Mouse (Mus musculus) CH12.LX (cell line): ENCODE results near the gene Gm6583. TPM values are rescaled to one million over a fixed set of nuclear protein-coding genes. Genes with fewer than 3 reads are reported as not detected.

Experiments used
- DNase-seq: peaks from one replicate; pipeline ENCODE4 v3.0.0-alpha.2; 2013; ENCODE audit errors: extremely low read depth
- H3K27ac ChIP-seq: 2 replicates; pipeline ENCODE4 v1.5.1; 2012; ENCODE audit warnings: low read depth, mild to moderate bottlenecking, control low read depth, moderate library complexity; ENCODE audit not compliant: insufficient read depth
- H3K27me3 ChIP-seq: replicated peaks from 2 replicates; pipeline ENCODE3; 2012; ENCODE audit warnings: inconsistent platforms
- H3K36me3 ChIP-seq, 2 experiments: replicated peaks in 1 of 2; 2 replicates each; pipeline versions ENCODE3 to v1.6.1; 2012; ENCODE audit warnings: inconsistent platforms in 1 of 2, low read length in 1 of 2, mild to moderate bottlenecking in 1 of 2, mixed read lengths in 1 of 2, moderate library complexity in 1 of 2; ENCODE audit not compliant: control insufficient read depth in 1 of 2, insufficient read depth in 1 of 2
- H3K4me1 ChIP-seq, 2 experiments: 2 replicates each; pipeline ENCODE4 v1.6.1; 2012; ENCODE audit warnings: inconsistent platforms in 1 of 2, moderate library complexity in 1 of 2; ENCODE audit not compliant: insufficient read depth in 2 of 2, control insufficient read depth in 1 of 2
- H3K4me2 ChIP-seq: 2 replicates; pipeline ENCODE4 v1.6.1; 2012; ENCODE audit warnings: low read depth, mild to moderate bottlenecking, control low read depth; ENCODE audit not compliant: poor library complexity, insufficient read depth, severe bottlenecking
- H3K4me3 ChIP-seq, 3 experiments: fragments of 150-350 bp in 1 of 3; sonication (generic) in 1 of 3; replicated peaks in 1 of 3; 2 replicates each; pipeline versions ENCODE3 to v1.5.1; 2011 to 2012; ENCODE audit warnings: low read depth in 2 of 3, low read length in 2 of 3, mild to moderate bottlenecking in 2 of 3, moderate library complexity in 2 of 3, control low read depth in 1 of 3, improper control_type of control experiment in 1 of 3, inconsistent platforms in 1 of 3, mixed read lengths in 1 of 3; ENCODE audit not compliant: poor library complexity in 1 of 3
- H3K79me2 ChIP-seq: replicated peaks from 2 replicates; pipeline ENCODE4 v1.6.1; 2012; ENCODE audit warnings: mild to moderate bottlenecking, moderate library complexity; ENCODE audit not compliant: control insufficient read depth, poor library complexity, insufficient read depth, severe bottlenecking; ENCODE audit errors: extremely low read depth
- H3K9ac ChIP-seq: 2 replicates; pipeline ENCODE4 v1.6.1; 2012; ENCODE audit warnings: low read depth, mild to moderate bottlenecking, control low read depth, moderate library complexity; ENCODE audit not compliant: insufficient read depth
- H3K9me3 ChIP-seq: replicated peaks from 2 replicates; pipeline ENCODE3; 2012; ENCODE audit warnings: low read length, inconsistent platforms, mixed read lengths
- CHD1 ChIP-seq: IDR thresholded peaks from 2 replicates; pipeline ENCODE4 v1.6.1; 2012; ENCODE audit warnings: low read depth, low read length, improper control_type of control experiment, inconsistent platforms
- CHD2 ChIP-seq: IDR thresholded peaks from 2 replicates; pipeline ENCODE4 v1.6.1; 2011; ENCODE audit warnings: low read length, improper control_type of control experiment
- CTCF ChIP-seq, 2 experiments: IDR thresholded peaks in 1 of 2; conservative IDR thresholded peaks in 1 of 2; 2 replicates each; pipeline ENCODE4 v1.5.1; 2011 to 2012; ENCODE audit warnings: low read depth in 2 of 2, low read length in 2 of 2, improper control_type of control experiment in 1 of 2, inconsistent platforms in 1 of 2, mild to moderate bottlenecking in 1 of 2, moderate library complexity in 1 of 2
- E2F4 ChIP-seq: IDR thresholded peaks from 2 replicates; pipeline ENCODE4 v1.6.1; 2011; ENCODE audit warnings: low read depth, low read length, improper control_type of control experiment; ENCODE audit not compliant: insufficient replicate concordance
- ELF1 ChIP-seq: IDR thresholded peaks from 2 replicates; pipeline ENCODE4 v1.6.1; 2014; ENCODE audit warnings: low read depth, mild to moderate bottlenecking, inconsistent platforms, low read length, improper control_type of control experiment
- EP300 ChIP-seq: IDR thresholded peaks from 2 replicates; pipeline ENCODE4 v1.6.1; 2011; ENCODE audit warnings: low read length, improper control_type of control experiment
- ETS1 ChIP-seq: conservative IDR thresholded peaks from 2 replicates; pipeline ENCODE4 v1.6.1; 2012; ENCODE audit warnings: low read depth, mild to moderate bottlenecking, inconsistent platforms, low read length, improper control_type of control experiment, moderate library complexity
- HCFC1 ChIP-seq: IDR thresholded peaks from 2 replicates; pipeline ENCODE4 v1.6.1; 2012; ENCODE audit warnings: low read depth, mild to moderate bottlenecking, inconsistent platforms, low read length, improper control_type of control experiment
- JUN ChIP-seq: IDR thresholded peaks from 2 replicates; pipeline ENCODE4 v1.6.1; 2011; ENCODE audit warnings: low read depth, mild to moderate bottlenecking, low read length, improper control_type of control experiment, moderate library complexity; ENCODE audit not compliant: insufficient read depth
- KAT2A ChIP-seq: IDR thresholded peaks from 2 replicates; pipeline ENCODE4 v1.6.1; 2012; ENCODE audit warnings: low read length, improper control_type of control experiment, inconsistent platforms; ENCODE audit not compliant: insufficient replicate concordance
- MAX ChIP-seq: IDR thresholded peaks from 2 replicates; pipeline ENCODE4 v1.6.1; 2011; ENCODE audit warnings: low read length, improper control_type of control experiment
- MYC ChIP-seq: IDR thresholded peaks from 2 replicates; pipeline ENCODE4 v1.6.1; 2011; ENCODE audit warnings: low read depth, mild to moderate bottlenecking, improper control_type of control experiment, low read length
- PAX5 ChIP-seq: IDR thresholded peaks from 2 replicates; pipeline ENCODE4 v1.6.1; 2012; ENCODE audit warnings: low read length, inconsistent platforms, mixed read lengths
- POLR2A ChIP-seq: IDR thresholded peaks from 2 replicates; pipeline ENCODE4 v1.6.1; 2011; ENCODE audit warnings: low read depth, mild to moderate bottlenecking, improper control_type of control experiment, low read length
- RAD21 ChIP-seq: IDR thresholded peaks from 2 replicates; pipeline ENCODE4 v1.6.1; 2011; ENCODE audit warnings: low read depth, mild to moderate bottlenecking, low read length, improper control_type of control experiment, moderate library complexity
- RCOR1 ChIP-seq: conservative IDR thresholded peaks from 2 replicates; pipeline ENCODE4 v1.6.1; 2012; ENCODE audit warnings: low read depth, mild to moderate bottlenecking, inconsistent platforms, low read length, improper control_type of control experiment
- SIN3A ChIP-seq: IDR thresholded peaks from 2 replicates; pipeline ENCODE4 v1.6.1; 2012; ENCODE audit warnings: low read length, improper control_type of control experiment, inconsistent platforms
- SMC3 ChIP-seq: IDR thresholded peaks from 2 replicates; pipeline ENCODE4 v1.6.1; 2011; ENCODE audit warnings: low read depth, low read length, improper control_type of control experiment
- UBTF ChIP-seq: IDR thresholded peaks from 2 replicates; pipeline ENCODE4 v1.6.1; 2012; ENCODE audit warnings: low read depth, mild to moderate bottlenecking, inconsistent platforms, low read length, improper control_type of control experiment, moderate library complexity
- ZKSCAN1 ChIP-seq: IDR thresholded peaks from 2 replicates; pipeline ENCODE4 v1.6.1; 2012; ENCODE audit warnings: low read depth, inconsistent platforms, low read length, improper control_type of control experiment, borderline replicate concordance
- dilution Hi-C: fragments of 300-500 bp; cut with MboI; formaldehyde crosslinking; loops from 2 replicates; pipeline ENCODE4 v1.14.3; 2020; ENCODE audit warnings: low sequenced_read_pairs; ENCODE audit not compliant: extremely low pct_unique_long_range_greater_than_20kb, extremely low pct_ligation_motif_present
- in situ Hi-C: fragments of 300-500 bp; cut with MboI; formaldehyde crosslinking; loops from 3 replicates; pipeline ENCODE4 v1.14.3; 2019; ENCODE audit warnings: low sequenced_read_pairs, low pct_ligation_motif_present, low pct_unique_long_range_greater_than_20kb, mixed read lengths
- polyA plus RNA-seq: library from polyadenylated mRNA; unstranded; fragments of >175 nt; gene quantifications from 2 replicates; pipeline ENCODE4 v1.2.1, GENCODE M21; 2012; ENCODE audit warnings: low read depth; ENCODE audit not compliant: insufficient read length
- total RNA-seq, 2 experiments: library from RNA; depleted of rRNA; stranded (reverse); fragments of 300-350 nt in 1 of 2; fragments of >200 nt in 1 of 2; gene quantifications; 2 replicates each; pipeline ENCODE4 v1.2.3; 2012 to 2014

Gene Gm6583
- total and polyA plus RNA-seq, 3 experiments: not detected

DNA sequence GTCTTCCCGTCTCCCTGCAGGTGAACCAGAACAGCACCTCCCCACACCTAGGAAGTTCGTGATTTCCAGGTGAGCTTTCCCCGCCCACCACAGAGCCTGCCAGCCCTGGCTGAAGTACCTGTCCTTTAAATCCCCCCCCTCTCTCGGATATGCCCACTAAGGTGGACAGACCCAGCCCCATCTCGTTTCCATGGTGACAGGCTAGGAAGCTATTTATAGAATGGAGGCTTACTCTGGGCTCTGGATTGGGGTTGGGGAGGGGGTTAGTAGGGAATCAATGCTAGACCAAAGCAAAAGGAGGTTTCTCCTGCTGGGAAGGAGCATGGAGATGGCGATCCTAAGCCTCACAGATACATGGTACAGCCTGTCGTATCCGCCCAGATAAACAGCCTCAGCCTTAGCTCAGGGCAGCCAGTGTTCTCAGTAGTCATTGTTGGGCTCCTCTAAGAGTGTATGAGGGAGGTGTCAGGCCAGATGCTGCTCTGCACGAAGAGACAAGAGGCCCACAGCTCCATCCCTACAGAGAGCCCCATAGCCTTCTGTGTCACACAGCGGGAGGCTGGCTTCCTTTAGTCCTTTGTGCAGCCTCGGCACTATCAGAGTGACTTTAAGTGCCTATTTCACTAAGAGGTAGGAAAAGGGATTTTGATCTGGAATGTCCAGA lies 42.5 kb downstream of the Gm6583 start:
- H3K27me3 ChIP-seq: no peaks in the 10 kb centered on the region
- peaks cover 27 to 74% of the 10 kb centered on the region in 2 experiments for H3K36me3 ChIP-seq
- no peak overlapping the region for H3K9ac ChIP-seq
- dilution Hi-C loops: no loop called here
- TF ChIP-seq JUN: no peak
- TF ChIP-seq EP300: no peak
- no peak overlapping the region for H3K27ac ChIP-seq
- no peak for DNase-seq
- H3K9me3 ChIP-seq: no peaks in the 10 kb centered on the region
- no peak overlapping the region for H3K4me2 ChIP-seq
- H3K79me2 ChIP-seq: no peaks in the 10 kb centered on the region
- peaks cover 0 to 19% of the 10 kb centered on the region in 2 experiments; a peak in 2 of 4 replicates for H3K4me1 ChIP-seq
- in situ Hi-C loops: no loop called here
- no peak overlapping the region for H3K4me3 ChIP-seq

DNA sequence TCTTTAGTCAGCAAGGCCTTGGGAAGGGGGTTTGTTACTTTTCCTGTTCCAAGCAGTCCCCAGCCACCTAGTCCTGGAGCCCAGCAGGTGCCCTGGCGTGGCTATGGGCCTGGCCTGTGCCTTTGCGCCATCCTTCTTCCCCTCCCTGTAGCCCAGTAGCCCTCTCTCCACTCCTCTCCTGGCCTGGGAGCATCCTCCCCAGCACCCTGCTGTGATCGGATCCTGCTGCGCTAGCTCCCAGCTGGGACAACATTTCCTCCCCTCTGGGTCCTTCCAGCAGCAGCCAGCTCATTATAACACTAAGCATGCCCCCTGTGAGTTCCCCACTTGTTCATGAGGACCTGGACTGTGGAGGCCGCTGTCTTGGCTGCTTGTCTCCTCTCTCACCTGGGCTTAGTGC lies 50.0 kb downstream of the Gm6583 start:
- Histone ChIP-seq H3K4me1 (peaks cover 0 to 22% of the 10 kb centered on the region in 2 experiments; a peak in 2 of 4 replicates), H3K79me2 (no peaks in the 10 kb centered on the region), H3K4me3 (no peak overlapping the region), H3K4me2 (no peak overlapping the region), H3K9me3 (no peaks in the 10 kb centered on the region), H3K27ac (no peak overlapping the region), H3K27me3 (no peaks in the 10 kb centered on the region), H3K9ac (no peak overlapping the region), H3K36me3 (peaks cover 29 to 73% of the 10 kb centered on the region in 2 experiments)
- DNase-seq: no peak
- TF ChIP-seq JUN: no peak
- TF ChIP-seq CHD1: no peak
- TF ChIP-seq CTCF (conservative IDR thresholded peaks at IDR 0.05 in 1 of 2, IDR thresholded peaks at IDR 0.05 in 1 of 2; ENCODE audit: low read depth in 2 of 2, low read length in 2 of 2): no peak
- TF ChIP-seq HCFC1: no peak
- no peak for TF ChIP-seq ELF1
- TF ChIP-seq POLR2A: no peak
- TF ChIP-seq KAT2A: no peak
- TF ChIP-seq ZKSCAN1: no peak
- TF ChIP-seq SIN3A: no peak
- no peak for TF ChIP-seq MAX
- no peak for TF ChIP-seq EP300
- TF ChIP-seq SMC3: no peak
- no peak for TF ChIP-seq UBTF
- no peak for TF ChIP-seq ETS1
- TF ChIP-seq PAX5: no peak
- TF ChIP-seq CHD2: no peak
- TF ChIP-seq E2F4: no peak
- no peak for TF ChIP-seq RAD21
- no peak for TF ChIP-seq MYC
- no peak for TF ChIP-seq RCOR1
- dilution Hi-C loops: no loop called here
- in situ Hi-C loops: no loop called here

Other genes with a start within 250 kb of the Gm6583 start
- 0.25 TPM in 1 of 2 replicates, not detected in the other for gene Cryba4, start 103.5 kb downstream of the Gm6583 start, total RNA-seq (2012; rRNA removed)
- gene Cryba4, start 103.5 kb downstream of the Gm6583 start, total RNA-seq (2014; rRNA removed): not detected in 2 replicates
- not detected in 2 replicates for gene Cryba4, start 103.5 kb downstream of the Gm6583 start, polyA plus RNA-seq
- not detected in 2 replicates for gene Crybb1, start 100.2 kb downstream of the Gm6583 start, total RNA-seq (2012; rRNA removed)
- gene Crybb1, start 100.2 kb downstream of the Gm6583 start, total RNA-seq (2014; rRNA removed): not detected in 2 replicates
- not detected in 2 replicates for gene Crybb1, start 100.2 kb downstream of the Gm6583 start, polyA plus RNA-seq
- gene Tpst2, start 79.3 kb downstream of the Gm6583 start, total RNA-seq (2012; rRNA removed): 20.6 and 20.7 TPM in 2 replicates
- 12.6 and 13.3 TPM in 2 replicates for gene Tpst2, start 79.3 kb downstream of the Gm6583 start, total RNA-seq (2014; rRNA removed)
- 10.8 and 15.6 TPM in 2 replicates for gene Tpst2, start 79.3 kb downstream of the Gm6583 start, polyA plus RNA-seq
- 23.8 and 29.0 TPM in 2 replicates for gene Tfip11, start 29.7 kb downstream of the Gm6583 start, total RNA-seq (2012; rRNA removed)
- 6.6 and 8.8 TPM in 2 replicates for gene Tfip11, start 29.7 kb downstream of the Gm6583 start, total RNA-seq (2014; rRNA removed)
- gene Tfip11, start 29.7 kb downstream of the Gm6583 start, polyA plus RNA-seq: 28.6 and 31.7 TPM in 2 replicates
- gene Srrd, start 13.0 kb downstream of the Gm6583 start, total RNA-seq (2012; rRNA removed): 22.3 and 23.7 TPM in 2 replicates
- 31.7 and 32.7 TPM in 2 replicates for gene Srrd, start 13.0 kb downstream of the Gm6583 start, total RNA-seq (2014; rRNA removed)
- 23.4 and 27.1 TPM in 2 replicates for gene Srrd, start 13.0 kb downstream of the Gm6583 start, polyA plus RNA-seq
- 22.5 and 23.0 TPM in 2 replicates for gene Hps4, start 12.9 kb downstream of the Gm6583 start, total RNA-seq (2012; rRNA removed)
- gene Hps4, start 12.9 kb downstream of the Gm6583 start, total RNA-seq (2014; rRNA removed): 9.5 and 10.0 TPM in 2 replicates
- gene Hps4, start 12.9 kb downstream of the Gm6583 start, polyA plus RNA-seq: 13.9 and 18.3 TPM in 2 replicates
- not detected in 2 replicates for gene Asphd2, start 38.8 kb upstream of the Gm6583 start, total RNA-seq (2012; rRNA removed)
- gene Asphd2, start 38.8 kb upstream of the Gm6583 start, total RNA-seq (2014; rRNA removed): not detected in 2 replicates
- gene Asphd2, start 38.8 kb upstream of the Gm6583 start, polyA plus RNA-seq: not detected in 2 replicates
- gene Gm6588, start 93.4 kb upstream of the Gm6583 start, total RNA-seq (2012; rRNA removed): not detected in 2 replicates
- not detected in 2 replicates for gene Gm6588, start 93.4 kb upstream of the Gm6583 start, total RNA-seq (2014; rRNA removed)
- gene Gm6588, start 93.4 kb upstream of the Gm6583 start, polyA plus RNA-seq: not detected in 2 replicates
- gene Sez6l, start 221.2 kb upstream of the Gm6583 start, total RNA-seq (2012; rRNA removed): not detected in 2 replicates
- not detected in 2 replicates for gene Sez6l, start 221.2 kb upstream of the Gm6583 start, total RNA-seq (2014; rRNA removed)
- gene Sez6l, start 221.2 kb upstream of the Gm6583 start, polyA plus RNA-seq: not detected in 2 replicates